Mouse (Mus musculus) heart, postnatal 4 days (tissue): Measurements from ENCODE around the gene Elovl7. TPM values are rescaled to one million over a fixed set of nuclear protein-coding genes. Genes with fewer than 3 reads are reported as not detected.
A peak's percentile ranks its signal among the peaks of the same experiment; 100 is the strongest.

ENCODE experiments used
- DNase-seq: peaks from one replicate; pipeline ENCODE4 v3.0.0; 2021
- total RNA-seq, 2 experiments: library from RNA; stranded (reverse); gene quantifications; 2 replicates each; pipeline ENCODE4 v1.2.3; 2021

Elovl7 gene
- total RNA-seq, result under 1 TPM; 0.64 to 0.90 TPM

GRCm38 (mm10) chr13:108214081-108214484 is at the start of gene Elovl7:
Gene Elovl7, plus strand, starts transcription at chr13:108214404.
- DNase-seq, result peak; percentile 69

- no peak for DNase-seq
These were observed 49.6 kb upstream of the Elovl7 start for GRCm38 (mm10) chr13:108164621-108165020.

- DNase-seq, result no peak
These were observed 44.2 kb upstream of the Elovl7 start for GRCm38 (mm10) chr13:108170002-108170401.

GRCm38 (mm10) chr13:108170511-108170910 is 43.7 kb upstream of the Elovl7 start:
- no peak for DNase-seq

- no peak for DNase-seq
These were observed 34.6 kb upstream of the Elovl7 start for GRCm38 (mm10) chr13:108179618-108180017.

- no peak for DNase-seq
These were observed 33.4 kb upstream of the Elovl7 start for GRCm38 (mm10) chr13:108180821-108181220.

- no peak for DNase-seq
These were observed 29.4 kb upstream of the Elovl7 start for GRCm38 (mm10) chr13:108184743-108185255.

- no peak for DNase-seq
These were observed 28.7 kb upstream of the Elovl7 start for GRCm38 (mm10) chr13:108185530-108185929.

- no peak for DNase-seq
These were observed 26.2 kb upstream of the Elovl7 start for GRCm38 (mm10) chr13:108187994-108188393.

GRCm38 (mm10) chr13:108191074-108191720 is 23.0 kb upstream of the Elovl7 start:
- peak; percentile 67 for DNase-seq

GRCm38 (mm10) chr13:108195474-108195873 is 18.7 kb upstream of the Elovl7 start:
- DNase-seq, result no peak

- no peak for DNase-seq
These were observed 9.3 kb upstream of the Elovl7 start for GRCm38 (mm10) chr13:108204857-108205256.

GRCm38 (mm10) chr13:108207447-108207846 is 6.8 kb upstream of the Elovl7 start:
- DNase-seq, result no peak

- DNase-seq, result no peak
These were observed 6.1 kb upstream of the Elovl7 start for GRCm38 (mm10) chr13:108208090-108208489.

- no peak for DNase-seq
These were observed 3.2 kb upstream of the Elovl7 start for GRCm38 (mm10) chr13:108210960-108211359.

GRCm38 (mm10) chr13:108212397-108213018 is 1.7 kb upstream of the Elovl7 start:
- DNase-seq, result no peak

- DNase-seq, result peak; percentile 11
These were observed 392 bp downstream of the Elovl7 start for GRCm38 (mm10) chr13:108214485-108215107.

GRCm38 (mm10) chr13:108215231-108215780 is 1.1 kb downstream of the Elovl7 start:
- DNase-seq, result no peak

- no peak for DNase-seq
These were observed 5.6 kb downstream of the Elovl7 start for GRCm38 (mm10) chr13:108219773-108220172.

GRCm38 (mm10) chr13:108229191-108229590 is 15.0 kb downstream of the Elovl7 start:
- no peak for DNase-seq

GRCm38 (mm10) chr13:108229634-108230330 is 15.6 kb downstream of the Elovl7 start:
- no peak for DNase-seq

GRCm38 (mm10) chr13:108240012-108240411 is 25.8 kb downstream of the Elovl7 start:
- DNase-seq, result no peak

- no peak for DNase-seq
These were observed 27.5 kb downstream of the Elovl7 start for GRCm38 (mm10) chr13:108241715-108242114.
